Mouse (Mus musculus) embryo, embryonic 10 days (tissue): ENCODE results near the gene Nfia.
A peak's percentile ranks its signal among the peaks of the same experiment; 100 is the strongest.

Source experiments
- DNase-seq: peaks from one replicate; pipeline ENCODE4 v3.0.0-alpha.2; 2015; ENCODE audit warnings: low spot score

Gene Nfia

GRCm38 (mm10) chr4:97772641-97773040, at the start of gene Nfia:
TSS of gene Nfia (plus strand) at chr4:97772734.
- DNase-seq: no peak

GRCm38 (mm10) chr4:97723374-97723773, 49.2 kb upstream of the Nfia start:
- DNase-seq: no peak

- DNase-seq: no peak
Observed at GRCm38 (mm10) chr4:97728520-97728919, 44.0 kb upstream of the Nfia start.

GRCm38 (mm10) chr4:97729999-97730398, 42.5 kb upstream of the Nfia start:
- DNase-seq: no peak

- no peak for DNase-seq
Observed at GRCm38 (mm10) chr4:97730416-97730815, 42.1 kb upstream of the Nfia start.

- no peak for DNase-seq
Observed at GRCm38 (mm10) chr4:97733392-97733791, 39.1 kb upstream of the Nfia start.

GRCm38 (mm10) chr4:97743932-97744331, 28.6 kb upstream of the Nfia start:
- no peak for DNase-seq

- peak; percentile 90 for DNase-seq
Observed at GRCm38 (mm10) chr4:97745296-97746105, 27.0 kb upstream of the Nfia start.

- no peak for DNase-seq
Observed at GRCm38 (mm10) chr4:97746106-97746900, 26.2 kb upstream of the Nfia start.

GRCm38 (mm10) chr4:97750401-97750800, 22.1 kb upstream of the Nfia start:
- no peak for DNase-seq

- DNase-seq: peak; percentile 97
Observed at GRCm38 (mm10) chr4:97751030-97751482, 21.5 kb upstream of the Nfia start.

- DNase-seq: peak; percentile 64
Observed at GRCm38 (mm10) chr4:97751483-97752251, 20.9 kb upstream of the Nfia start.

- no peak for DNase-seq
Observed at GRCm38 (mm10) chr4:97752276-97753010, 20.1 kb upstream of the Nfia start.

- DNase-seq: no peak
Observed at GRCm38 (mm10) chr4:97753521-97753920, 19.0 kb upstream of the Nfia start.

- DNase-seq: peak; percentile 87
Observed at GRCm38 (mm10) chr4:97754241-97754640, 18.3 kb upstream of the Nfia start.

GRCm38 (mm10) chr4:97757207-97757977, 15.1 kb upstream of the Nfia start:
- DNase-seq: peak; percentile 86

GRCm38 (mm10) chr4:97757978-97758461, 14.5 kb upstream of the Nfia start:
- DNase-seq: peak; percentile 48

- no peak for DNase-seq
Observed at GRCm38 (mm10) chr4:97758661-97759060, 13.9 kb upstream of the Nfia start.

- DNase-seq: no peak
Observed at GRCm38 (mm10) chr4:97764616-97765015, 7.9 kb upstream of the Nfia start.

- DNase-seq: no peak
Observed at GRCm38 (mm10) chr4:97765341-97766020, 7.1 kb upstream of the Nfia start.
